Mouse (Mus musculus) MEL (cell line): Measurements from ENCODE around the gene Gucy2e.

Experiments
- CTCF ChIP-seq, 3 experiments: IDR thresholded peaks in 2 of 3; conservative IDR thresholded peaks in 1 of 3; 2 replicates each; pipeline ENCODE4 v1.5.1; 2011 to 2012; ENCODE audit warnings: low read length in 3 of 3, low read depth in 2 of 3, mild to moderate bottlenecking in 2 of 3, improper control_type of control experiment in 1 of 3, inconsistent platforms in 1 of 3, mixed read lengths in 1 of 3, moderate library complexity in 1 of 3; ENCODE audit not compliant: control insufficient read depth in 1 of 3, insufficient read depth in 1 of 3, poor library complexity in 1 of 3, severe bottlenecking in 1 of 3
- EP300 ChIP-seq, 2 experiments: IDR thresholded peaks; 2 replicates each; pipeline ENCODE4 v1.6.1; 2011; ENCODE audit warnings: improper control_type of control experiment in 2 of 2, low read length in 2 of 2, low read depth in 1 of 2, mild to moderate bottlenecking in 1 of 2
- ETS1 ChIP-seq: IDR thresholded peaks from 2 replicates; pipeline ENCODE4 v1.6.1; 2012; ENCODE audit warnings: low read depth, mild to moderate bottlenecking, inconsistent platforms, low read length, improper control_type of control experiment, moderate library complexity
- GATA1 ChIP-seq: IDR thresholded peaks from 2 replicates; pipeline ENCODE4 v1.6.1; 2011; ENCODE audit warnings: low read depth, low read length, improper control_type of control experiment
- MAX ChIP-seq: IDR thresholded peaks from 2 replicates; pipeline ENCODE4 v1.6.1; 2011; ENCODE audit warnings: low read length, improper control_type of control experiment
- MAZ ChIP-seq: IDR thresholded peaks from 2 replicates; pipeline ENCODE4 v1.6.1; 2012; ENCODE audit warnings: low read depth, mild to moderate bottlenecking, inconsistent platforms, low read length, improper control_type of control experiment
- MEF2A ChIP-seq: IDR thresholded peaks from 2 replicates; pipeline ENCODE4 v1.6.1; 2014; ENCODE audit warnings: low read depth, mild to moderate bottlenecking, inconsistent platforms, low read length, improper control_type of control experiment; ENCODE audit not compliant: poor library complexity, insufficient replicate concordance, severe bottlenecking; ENCODE audit errors: extremely low read depth
- POLR2A ChIP-seq, 2 experiments: IDR thresholded peaks; 2 replicates each; pipeline ENCODE4 v1.6.1; 2011 to 2012; ENCODE audit warnings: low read length in 2 of 2, mild to moderate bottlenecking in 2 of 2, control low read depth in 1 of 2, improper control_type of control experiment in 1 of 2, low read depth in 1 of 2, moderate library complexity in 1 of 2; ENCODE audit not compliant: control insufficient read depth in 1 of 2, insufficient read depth in 1 of 2, poor library complexity in 1 of 2
- POLR2AphosphoS2 ChIP-seq: IDR thresholded peaks from 2 replicates; pipeline ENCODE4 v1.6.1; 2011; ENCODE audit warnings: low read length, improper control_type of control experiment
- TAL1 ChIP-seq: IDR thresholded peaks from 2 replicates; pipeline ENCODE4 v1.6.1; 2012; ENCODE audit warnings: mild to moderate bottlenecking, inconsistent platforms, low read length, moderate library complexity, mixed read lengths
- TBP ChIP-seq: IDR thresholded peaks from 2 replicates; pipeline ENCODE4 v1.8.0; 2011; ENCODE audit warnings: low read depth, low read length, improper control_type of control experiment
- UBTF ChIP-seq: IDR thresholded peaks from 2 replicates; pipeline ENCODE4 v1.6.1; 2012; ENCODE audit warnings: low read depth, mild to moderate bottlenecking, inconsistent platforms, low read length, improper control_type of control experiment, moderate library complexity, borderline replicate concordance; ENCODE audit not compliant: insufficient read depth
- USF1 ChIP-seq: IDR thresholded peaks from 2 replicates; pipeline ENCODE4 v1.6.1; 2014; ENCODE audit warnings: low read depth, mild to moderate bottlenecking, inconsistent platforms, low read length, improper control_type of control experiment, moderate library complexity
- ZMIZ1 ChIP-seq: IDR thresholded peaks from 2 replicates; pipeline ENCODE4 v1.6.1; 2012; ENCODE audit warnings: low read depth, mild to moderate bottlenecking, inconsistent platforms, low read length, improper control_type of control experiment, moderate library complexity

DNA sequence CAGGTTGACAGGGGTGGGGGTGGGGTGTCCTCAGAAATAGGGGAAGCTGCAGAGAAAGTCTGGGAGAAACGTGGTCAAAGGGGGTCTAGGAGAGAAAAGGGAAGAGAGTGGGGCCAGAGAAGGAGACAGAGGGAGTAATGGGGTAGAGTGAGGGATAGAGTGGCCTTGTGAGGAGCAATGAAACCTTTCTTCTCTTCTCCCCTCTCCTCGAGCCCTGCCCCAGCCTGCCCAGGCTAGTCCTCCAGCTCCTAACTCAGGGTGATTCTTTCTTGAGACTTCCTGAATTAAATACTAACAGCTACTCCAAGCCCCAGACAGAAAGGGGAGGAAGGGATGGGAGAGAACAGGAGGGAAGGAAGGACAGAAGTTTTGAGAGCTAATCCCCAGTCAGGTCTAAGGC, 18.2 kb downstream of the Gucy2e start:
- TF ChIP-seq EP300 (IDR thresholded peaks at IDR 0.05; ENCODE audit: low read depth in 1 of 2, low read length in 2 of 2) (no peak), POLR2A (IDR thresholded peaks at IDR 0.05; ENCODE audit: control insufficient read depth in 1 of 2, insufficient read depth in 1 of 2, low read depth in 1 of 2, low read length in 2 of 2, poor library complexity in 1 of 2) (no peak), TAL1 (no peak), CTCF (IDR thresholded peaks at IDR 0.05 in 2 of 3, conservative IDR thresholded peaks at IDR 0.05 in 1 of 3; ENCODE audit: control insufficient read depth in 1 of 3, insufficient read depth in 1 of 3, low read depth in 2 of 3, low read length in 3 of 3, poor library complexity in 1 of 3, severe bottlenecking in 1 of 3) (no peak), ZMIZ1 (no peak), UBTF (no peak), MEF2A (no peak), MAX (no peak), USF1 (no peak), GATA1 (no peak), MAZ (no peak), POLR2AphosphoS2 (no peak), ETS1 (no peak), TBP (no peak)
